Mouse (Mus musculus) CD4-positive, CD25-positive, alpha-beta regulatory T cell, adult 4 months (primary cell): ENCODE results near the gene Tarsl2. TPM values are rescaled to one million over a fixed set of nuclear protein-coding genes. Genes with fewer than 3 reads are reported as not detected.

Source experiments
- ATAC-seq: one replicate; pipeline ENCODE4 v1.8.0; 2017
- polyA plus RNA-seq, 2 experiments: library from polyadenylated mRNA; unstranded; fragments of 100-300 nt; shearing (Covaris generic); gene quantifications; one replicate each; pipeline ENCODE4 v1.2.1; 2017

The Tarsl2 gene
- 1 to 10 TPM; 1.6 to 2.3 TPM for polyA plus RNA-seq

DNA sequence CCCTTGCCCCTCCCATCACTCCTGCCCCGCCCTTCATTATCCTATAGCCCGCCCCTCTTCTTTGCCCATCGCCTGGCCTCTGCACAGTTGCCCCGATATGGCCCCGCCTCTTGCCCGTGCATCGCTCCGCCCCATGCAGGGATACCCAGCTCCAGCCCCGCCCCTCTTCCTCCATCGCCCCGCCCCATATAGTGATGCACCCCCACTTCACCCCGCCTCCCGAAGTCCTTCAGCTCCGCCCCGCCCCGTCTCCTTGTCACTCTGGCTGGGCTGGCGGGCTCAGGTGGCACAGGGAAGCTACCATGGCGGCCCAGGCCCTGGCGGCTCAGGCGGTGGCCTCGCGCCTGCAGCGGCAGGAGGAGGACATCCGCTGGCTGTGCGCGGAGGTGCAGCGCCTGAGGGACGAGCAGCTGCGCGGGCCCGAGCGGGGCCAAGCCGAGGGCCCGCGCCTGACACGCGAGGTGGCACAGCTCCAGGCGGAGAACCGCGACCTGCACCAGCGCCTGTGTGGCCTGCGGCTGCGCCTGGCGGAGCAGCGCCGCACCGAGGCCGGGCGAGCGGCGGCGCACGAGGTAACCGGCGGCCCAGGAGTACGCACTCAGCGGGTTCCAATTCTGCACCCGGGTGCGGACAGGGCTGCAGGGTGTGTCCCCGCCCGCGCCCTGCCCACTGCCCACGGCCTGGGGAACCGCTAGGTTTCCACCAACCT, at the start of gene Tarsl2:
Gene Tarsl2, plus strand, starts transcription at position 256 of the 709 bp plus-strand sequence.
- ATAC-seq, result peak; percentile 87

DNA sequence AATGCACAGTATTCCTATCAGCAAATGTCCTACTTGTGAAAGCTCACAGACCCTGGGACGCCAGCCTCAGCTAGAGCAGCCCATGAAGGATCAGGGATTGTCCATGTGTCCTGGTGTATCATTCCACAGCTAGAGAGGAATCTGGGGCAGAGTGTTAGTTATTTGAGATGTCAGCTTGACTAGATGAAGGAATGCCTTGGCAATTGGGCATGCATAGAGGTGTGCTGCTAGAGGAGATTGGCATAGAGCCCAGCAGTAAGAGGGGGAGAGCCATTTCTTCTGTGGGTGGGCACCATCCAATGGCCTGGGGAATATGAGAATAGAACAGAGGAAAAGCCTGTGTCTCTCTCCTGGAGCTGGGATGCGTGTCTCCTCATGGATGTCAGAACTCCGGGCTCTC, 38.6 kb upstream of the Tarsl2 start:
- no peak for ATAC-seq

DNA sequence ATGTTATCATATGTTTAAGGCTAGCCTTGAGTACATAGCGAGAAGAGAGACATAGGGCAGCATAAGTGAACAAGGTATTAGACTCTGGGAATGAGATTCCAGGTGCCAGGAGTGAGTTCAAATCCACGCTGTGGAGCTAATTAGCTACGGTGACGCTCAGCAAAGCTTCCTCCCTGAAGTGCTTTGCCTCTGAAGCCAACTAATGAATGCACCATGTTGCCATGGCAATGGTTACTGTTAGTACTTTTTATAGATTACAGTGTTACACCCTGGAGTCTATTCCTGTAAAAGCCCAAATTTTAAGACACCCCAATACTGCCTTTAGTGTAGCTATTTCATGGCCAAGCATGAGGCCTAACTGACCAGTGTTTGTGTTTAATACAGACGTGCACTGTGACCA, 37.7 kb upstream of the Tarsl2 start:
- no peak for ATAC-seq

DNA sequence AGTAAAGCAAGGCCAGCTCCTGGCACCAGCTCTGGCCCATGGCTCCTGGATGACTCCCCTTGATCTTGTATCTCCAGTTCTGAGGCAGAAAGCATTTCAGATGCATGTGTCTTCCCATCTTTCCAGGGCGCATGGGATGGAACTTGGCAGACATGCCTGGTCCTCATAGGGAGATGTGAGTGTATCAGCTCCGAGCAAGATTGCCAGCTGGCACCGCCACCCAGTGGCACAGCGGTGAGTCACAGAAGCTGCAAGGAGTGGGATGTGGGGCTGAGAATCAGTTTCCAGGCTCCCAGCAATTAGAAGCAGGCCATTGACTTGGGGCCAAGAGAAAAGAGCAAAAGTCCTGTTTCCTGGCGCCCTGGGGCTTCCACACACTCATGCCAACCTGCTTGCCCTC, 34.5 kb upstream of the Tarsl2 start:
- no peak for ATAC-seq

DNA sequence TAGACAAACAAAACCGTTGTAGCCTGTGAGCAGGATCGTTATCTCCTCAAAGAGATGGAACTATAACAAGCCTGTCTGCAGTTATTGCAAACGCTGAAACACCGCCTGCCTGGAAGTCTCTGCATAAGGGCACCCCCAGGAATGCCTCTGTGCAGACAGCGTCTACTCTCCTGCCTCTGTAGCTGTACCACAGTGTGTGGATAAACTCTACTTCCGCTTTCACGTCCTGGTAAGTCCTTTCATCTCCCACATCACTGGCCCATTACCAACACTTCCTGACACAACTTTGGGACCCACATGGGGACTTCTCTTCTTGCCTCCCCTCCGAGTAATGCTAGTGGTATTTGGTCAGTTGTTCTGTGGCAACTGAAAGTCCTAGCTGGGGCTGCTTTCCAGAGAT, 34.0 kb upstream of the Tarsl2 start:
- no peak for ATAC-seq

DNA sequence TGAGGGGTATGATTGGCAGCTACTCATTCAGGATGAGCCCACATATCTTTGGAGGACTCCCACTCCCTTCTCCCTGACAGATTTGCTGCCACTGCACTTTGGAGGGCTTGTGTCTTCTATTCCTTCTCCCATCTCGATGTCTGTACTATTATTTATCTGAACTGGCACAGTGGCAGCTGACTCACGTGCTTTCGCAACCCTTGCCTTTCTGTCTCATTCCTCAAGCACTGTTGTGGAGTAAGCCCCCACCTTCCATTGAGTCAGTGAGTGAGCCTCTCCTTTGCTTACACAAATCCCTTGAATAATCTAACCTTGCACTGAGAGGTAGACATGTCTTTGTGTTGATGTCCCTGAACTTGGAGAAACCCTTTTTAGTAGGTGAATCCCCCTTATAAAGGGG, 33.4 kb upstream of the Tarsl2 start:
- ATAC-seq, result no peak

DNA sequence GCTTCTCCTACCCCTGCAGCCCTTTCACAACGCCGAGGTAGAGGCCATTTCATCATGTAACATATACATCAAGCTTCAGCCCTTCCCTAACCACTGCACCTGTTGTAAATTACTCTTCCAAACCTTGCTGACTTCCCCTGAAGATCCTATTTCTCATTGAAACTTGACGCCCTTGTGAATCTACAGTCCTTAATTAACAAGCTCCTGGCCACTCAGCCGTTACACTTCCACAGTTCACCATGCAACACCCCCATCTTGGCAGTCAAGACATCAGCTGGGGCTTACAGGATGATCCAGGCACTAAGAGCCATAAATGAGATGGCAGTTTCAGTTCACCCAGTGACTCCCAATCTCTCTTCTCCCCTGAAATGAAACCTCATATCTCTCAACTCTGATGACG, 31.0 kb upstream of the Tarsl2 start:
- no peak for ATAC-seq

DNA sequence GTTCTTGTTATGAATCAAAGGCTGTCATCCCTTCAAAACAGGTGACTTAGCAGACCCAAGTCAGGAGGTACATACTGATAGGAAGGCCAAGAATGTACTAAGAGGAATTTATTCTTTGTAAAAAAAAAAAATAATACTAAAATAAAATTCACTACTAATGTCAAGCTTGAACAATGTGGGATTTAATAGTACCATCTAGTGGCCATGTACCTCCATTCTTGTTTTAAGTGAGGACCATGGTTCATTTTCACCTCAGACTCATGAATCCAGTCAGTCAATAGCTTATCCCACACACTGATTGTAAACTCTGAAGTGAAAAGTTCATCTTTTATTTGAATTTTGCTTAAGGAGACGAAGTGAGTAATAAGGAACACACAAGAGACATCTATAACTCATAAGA, 25.9 kb upstream of the Tarsl2 start:
- ATAC-seq, result no peak

DNA sequence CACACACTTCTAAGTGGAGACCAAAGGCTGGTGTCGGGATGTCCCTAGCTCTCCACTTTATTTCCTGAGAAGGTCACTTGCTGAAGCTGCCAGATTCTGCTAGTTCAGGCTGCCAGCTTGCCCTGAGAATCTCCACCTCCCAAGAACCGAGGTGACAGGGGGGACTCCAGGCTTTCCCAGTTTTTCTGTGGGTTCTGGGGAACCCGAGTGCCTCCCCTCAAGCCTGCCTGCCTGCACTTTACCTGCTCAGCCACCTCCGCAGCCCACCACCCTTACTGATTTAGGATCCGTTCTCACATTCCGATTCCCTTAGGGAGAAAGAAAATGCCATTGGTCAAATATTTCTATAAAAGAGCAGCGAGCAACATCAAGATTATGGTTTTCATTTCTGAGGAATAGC, 24.0 kb upstream of the Tarsl2 start:
- no peak for ATAC-seq

DNA sequence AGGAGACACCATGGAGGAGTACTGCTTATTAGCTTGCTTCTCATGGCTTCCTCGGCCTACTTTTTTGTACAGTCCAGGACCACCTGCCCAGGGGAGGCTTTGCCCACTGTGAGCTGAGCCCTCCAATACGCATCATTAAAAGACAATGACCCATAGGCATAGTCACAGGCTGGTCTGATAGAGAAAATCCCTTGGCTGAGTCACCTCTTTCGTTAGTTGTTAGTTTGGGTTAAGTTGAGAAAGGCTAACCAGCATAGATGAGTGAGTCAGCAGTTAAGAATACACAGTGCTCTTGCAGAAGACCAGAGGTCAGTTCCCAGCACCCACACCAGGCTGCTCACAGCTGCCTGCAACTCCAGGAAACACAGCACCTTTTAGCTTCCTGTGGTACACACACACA, 21.4 kb upstream of the Tarsl2 start:
- ATAC-seq, result no peak

DNA sequence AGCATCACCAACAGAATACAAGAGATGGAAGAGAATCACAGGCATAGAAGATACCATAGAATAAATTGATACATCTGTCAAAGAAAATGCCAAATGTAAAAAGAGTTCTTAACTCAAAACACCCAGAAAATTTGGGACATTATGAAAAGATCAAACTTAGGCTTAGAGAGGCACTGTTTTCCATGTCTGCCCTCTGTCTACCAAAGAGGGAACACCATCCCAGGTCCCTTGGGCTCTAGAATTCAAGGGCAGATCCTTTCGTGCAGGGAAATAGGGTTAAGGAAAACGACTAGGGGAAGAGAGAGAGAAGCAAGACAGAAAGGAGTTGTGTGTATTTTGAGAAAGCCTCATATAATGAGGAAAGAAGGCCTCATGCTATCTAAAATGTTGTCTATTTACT, 19.2 kb upstream of the Tarsl2 start:
- no peak for ATAC-seq

DNA sequence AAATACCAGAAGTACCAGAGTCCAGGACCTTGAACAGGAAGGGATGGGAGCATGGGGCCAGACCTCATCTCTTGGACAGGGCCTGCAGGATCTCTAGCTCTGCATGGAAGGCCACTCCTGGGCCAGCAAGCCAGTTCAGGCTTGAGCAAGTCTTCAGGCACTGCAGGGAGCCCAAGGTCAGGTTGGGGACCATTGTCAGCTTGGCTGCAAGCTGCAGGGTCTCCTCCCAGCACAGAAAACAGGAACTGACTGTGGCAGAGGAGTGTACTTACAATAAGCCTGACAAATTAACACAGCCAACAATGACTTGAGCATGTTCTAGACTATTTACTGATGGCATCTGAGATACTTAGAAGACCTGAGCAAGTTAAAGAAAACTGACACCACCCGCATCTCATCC, 14.9 kb upstream of the Tarsl2 start:
- ATAC-seq, result no peak

DNA sequence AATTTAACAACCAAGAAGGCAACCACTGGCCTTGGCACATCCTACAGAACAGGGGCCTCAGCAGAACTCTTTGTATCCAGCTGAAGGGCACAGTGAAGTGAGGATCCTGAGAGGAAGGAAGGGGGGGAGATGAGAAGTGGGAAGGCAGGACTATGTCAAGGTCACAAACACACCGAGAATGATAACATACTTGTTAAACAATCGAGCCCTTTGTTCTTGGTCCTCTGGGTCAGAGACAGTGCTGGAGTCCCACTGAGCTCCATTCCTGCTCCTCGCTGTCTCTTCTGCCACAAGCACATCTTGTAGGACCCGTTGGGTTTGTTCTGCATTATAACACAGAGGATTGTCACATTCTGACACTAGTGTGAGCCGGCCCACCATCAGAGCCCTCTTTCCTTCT, 14.0 kb upstream of the Tarsl2 start:
- ATAC-seq, result no peak

DNA sequence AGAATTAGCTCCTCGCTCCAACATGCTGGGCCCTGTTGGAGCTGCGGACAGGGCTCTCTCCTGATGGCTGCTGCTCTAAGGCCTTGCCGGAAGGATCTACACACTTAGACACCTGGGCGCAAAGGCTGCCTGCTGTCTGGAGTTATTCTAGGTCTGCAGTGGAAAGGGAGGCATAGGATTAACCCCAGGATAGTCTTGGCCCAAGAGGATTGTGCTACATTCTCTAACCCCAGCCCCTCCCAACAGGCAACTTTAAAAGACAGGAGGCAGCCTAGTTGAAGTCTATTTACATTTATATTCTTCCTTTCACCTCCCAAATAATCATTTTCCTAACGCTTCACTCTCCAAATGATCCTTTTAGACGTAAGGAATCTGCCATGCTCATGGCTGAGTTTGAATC, 8.9 kb upstream of the Tarsl2 start:
- ATAC-seq, result no peak

DNA sequence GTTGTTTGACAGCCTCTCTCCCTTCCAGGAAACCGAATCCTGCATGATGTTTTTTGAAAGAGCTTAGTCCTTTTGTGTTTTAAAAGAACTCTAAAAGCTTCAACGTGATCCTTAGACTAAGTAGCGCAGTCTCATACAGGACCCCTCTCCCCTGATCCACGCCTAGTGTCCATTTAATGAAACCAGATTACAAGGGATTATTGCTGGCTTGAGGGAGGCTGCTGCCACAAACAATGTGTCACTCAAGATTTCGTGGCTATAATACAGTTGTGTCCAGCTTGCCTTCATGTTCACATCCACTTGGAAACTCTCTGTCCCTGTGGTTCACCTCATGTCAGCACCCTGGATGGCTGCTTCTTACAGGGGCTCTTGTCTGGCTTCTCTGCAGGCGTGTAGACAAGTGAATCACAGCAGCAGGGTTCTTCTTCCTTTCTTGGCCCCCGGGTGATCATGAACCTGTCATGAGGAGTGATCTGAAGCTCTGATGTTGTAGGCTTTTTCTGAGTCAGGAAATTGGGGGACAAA, 8.3 kb upstream of the Tarsl2 start:
- no peak for ATAC-seq

DNA sequence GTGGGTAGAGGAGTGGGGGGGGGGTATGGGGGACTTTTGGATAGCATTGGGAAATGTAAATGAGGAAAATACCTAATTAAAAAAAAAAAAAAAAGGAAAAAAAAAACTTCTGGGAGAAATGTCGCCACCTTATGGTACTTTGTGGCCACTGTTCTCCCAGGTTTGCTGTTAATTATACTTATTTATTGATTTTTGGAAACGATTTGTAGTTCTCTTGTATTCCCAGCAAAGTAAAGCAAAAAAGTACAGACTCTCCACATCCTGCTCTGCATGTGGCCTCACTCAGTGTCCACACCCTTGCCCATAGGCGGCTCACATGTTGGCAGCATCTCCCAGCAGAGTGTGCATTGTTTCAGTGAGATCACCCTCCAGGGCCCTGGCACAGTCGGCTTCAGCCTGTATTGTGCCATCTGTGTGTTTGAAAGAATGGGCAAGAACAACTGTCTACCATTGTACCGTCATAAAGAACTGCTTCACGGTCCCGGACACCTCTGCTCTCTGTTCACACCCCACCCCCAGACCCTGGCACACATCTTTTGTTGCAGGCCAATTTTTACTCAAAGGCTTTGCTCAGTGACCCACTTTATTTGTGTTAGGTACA, 6.4 kb upstream of the Tarsl2 start:
- ATAC-seq, result no peak

DNA sequence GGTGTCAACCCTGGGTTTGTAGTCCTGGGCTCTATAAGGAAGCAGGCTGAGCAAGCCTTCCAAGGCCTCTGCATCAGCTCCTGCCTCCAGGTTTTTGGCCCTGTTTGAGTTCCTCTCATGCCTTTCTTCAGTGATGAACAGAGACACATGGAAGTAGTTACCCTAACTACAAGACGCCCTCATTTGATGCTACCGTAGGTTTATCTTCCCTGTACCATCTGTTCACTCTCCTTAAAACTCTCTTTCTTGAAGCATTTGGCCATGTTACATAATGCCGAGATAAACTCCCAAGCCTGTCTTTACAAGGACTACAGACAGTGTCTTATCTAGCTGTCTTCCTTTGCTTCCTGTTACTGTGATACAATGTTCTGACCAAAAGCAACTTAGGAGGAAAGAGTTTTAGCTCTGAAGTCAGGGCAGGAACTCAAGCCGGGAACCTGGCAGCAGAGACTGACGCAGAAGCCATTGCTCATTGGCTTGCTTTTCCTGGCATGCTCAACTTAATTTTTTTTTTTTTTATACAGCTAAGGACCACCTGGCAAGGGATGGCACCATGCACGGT, 4.8 kb upstream of the Tarsl2 start:
- ATAC-seq, result no peak

DNA sequence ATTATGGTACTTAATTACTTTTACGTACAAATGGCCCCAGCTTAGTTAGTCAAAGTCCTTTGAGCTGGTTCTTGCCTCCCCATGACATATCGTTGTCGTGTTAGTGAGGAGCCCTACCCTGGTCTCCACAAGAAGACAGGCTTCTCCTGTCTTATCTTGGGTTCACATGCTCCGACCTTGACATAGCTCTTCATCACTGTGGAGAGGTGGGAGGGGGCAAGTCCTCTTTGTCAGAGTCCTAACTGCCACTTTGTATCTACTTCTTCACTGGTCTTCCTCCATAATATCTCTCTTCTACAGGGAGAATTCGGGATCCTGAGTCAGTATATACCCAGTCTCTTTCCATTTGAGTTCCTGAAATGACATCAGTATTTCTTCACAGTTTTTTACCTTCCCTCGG, 4.0 kb upstream of the Tarsl2 start:
- ATAC-seq, result no peak

DNA sequence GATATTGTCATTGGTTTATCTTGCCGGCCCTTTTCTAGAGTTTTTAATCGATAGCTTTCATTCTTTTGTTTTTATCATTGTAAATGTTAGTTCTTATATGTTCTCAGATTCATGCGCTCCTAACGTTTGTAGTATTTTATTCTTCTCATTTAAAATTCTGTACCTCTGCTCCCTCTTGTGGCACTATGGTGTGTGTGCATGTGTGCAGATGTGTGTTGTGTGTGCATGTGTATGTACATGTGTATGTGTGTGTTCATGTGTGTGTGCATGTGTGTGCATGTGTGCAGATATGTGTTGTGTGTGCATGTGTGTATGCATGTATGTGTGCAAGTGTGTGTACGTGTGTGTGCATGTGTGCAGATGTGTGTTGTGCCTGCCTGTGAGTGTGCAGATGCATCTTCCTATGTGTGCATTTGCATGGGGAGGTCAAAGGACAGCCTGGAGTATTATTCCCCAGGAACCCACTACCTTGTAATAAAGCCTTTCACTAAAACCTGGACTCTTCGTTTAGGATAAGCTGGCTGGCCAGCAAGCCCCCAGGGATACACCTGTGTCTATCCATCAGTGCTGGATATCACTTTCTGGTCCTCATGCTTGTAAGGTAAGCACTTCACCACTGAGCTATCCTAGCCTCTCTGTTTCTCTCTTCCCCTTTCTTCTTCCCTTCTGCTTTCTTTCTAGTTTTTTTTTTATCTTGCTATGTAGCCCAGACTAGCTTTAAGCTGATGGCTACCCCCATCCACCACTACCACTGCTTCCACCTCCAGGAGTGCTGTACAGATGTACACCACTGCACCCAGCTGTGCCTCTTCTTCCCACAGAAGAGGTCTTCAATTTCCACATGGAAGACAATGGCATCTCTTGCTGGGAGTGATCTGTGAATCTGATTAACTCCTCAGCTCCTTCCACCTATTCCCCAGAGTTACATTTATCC, 2.1 kb upstream of the Tarsl2 start:
- ATAC-seq, result no peak

DNA sequence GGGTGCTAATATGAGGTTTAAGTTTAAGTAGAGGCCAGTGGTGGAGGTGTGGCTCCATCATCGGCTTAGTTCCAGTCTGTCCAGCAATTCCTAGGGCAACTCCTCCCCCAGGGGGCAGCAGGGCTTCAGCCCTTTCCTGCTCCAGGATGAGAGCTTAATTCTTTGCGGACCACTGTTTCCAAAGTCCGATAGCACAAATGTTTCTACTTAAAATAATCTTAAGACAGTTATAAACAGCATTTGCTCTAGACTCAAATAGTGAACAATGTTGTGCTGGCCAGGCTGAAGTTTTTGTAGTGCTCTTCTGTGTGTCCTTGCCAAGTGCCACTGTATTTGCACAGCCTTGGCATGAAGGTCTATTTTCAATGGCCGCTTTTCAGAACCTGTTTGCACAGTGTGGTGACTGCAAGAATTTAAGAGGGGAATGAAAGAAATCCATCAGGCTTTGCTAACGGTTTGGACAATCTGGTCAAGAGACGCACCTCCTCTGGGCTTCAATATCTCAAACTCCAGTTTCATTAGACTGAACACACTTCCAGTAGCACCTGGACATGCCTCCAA, 757 bp upstream of the Tarsl2 start:
- ATAC-seq, result no peak

DNA sequence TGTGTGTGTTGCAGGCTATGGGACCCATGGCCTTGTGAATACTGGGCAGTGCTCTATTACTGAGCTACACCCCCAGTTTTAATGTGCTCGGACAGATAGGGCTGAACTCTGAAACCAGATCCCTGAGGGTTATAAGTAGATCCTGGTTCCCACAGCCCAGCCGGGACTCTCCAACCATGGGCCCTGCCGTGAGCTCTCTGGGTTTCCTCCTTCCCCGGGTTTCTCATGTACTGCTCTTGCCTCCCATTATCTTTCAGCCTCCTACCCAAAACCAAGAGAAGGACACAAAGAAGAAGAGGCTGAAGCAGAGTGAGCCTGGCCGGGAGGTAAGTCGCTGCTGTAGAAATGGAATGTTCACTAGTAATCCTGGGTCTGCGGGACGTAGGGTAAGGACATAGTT, 1.3 kb downstream of the Tarsl2 start:
- ATAC-seq, result no peak

DNA sequence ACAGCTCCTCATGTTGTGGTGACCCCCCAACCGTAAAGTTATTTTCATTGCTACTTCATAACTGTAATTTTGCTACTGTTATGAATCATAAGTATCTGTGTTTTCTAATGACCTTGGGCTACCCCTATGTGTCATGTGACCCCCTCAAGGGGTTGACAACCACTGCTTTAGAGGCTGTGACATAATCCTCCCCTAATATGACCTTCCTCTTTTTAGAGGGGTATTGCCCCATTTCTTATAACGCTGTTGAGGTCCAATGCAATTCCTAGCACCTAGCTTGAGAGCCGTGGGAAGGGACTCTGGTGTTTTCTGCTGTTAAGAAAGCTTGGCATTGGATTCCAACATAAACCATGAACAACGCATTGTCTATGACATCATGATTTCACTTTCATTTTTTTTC, 6.0 kb downstream of the Tarsl2 start:
- ATAC-seq, result no peak
